Mouse (Mus musculus): ENCODE measurements around the gene Spata31d1d.
A peak's percentile ranks its signal among the peaks of the same experiment; 100 is the strongest.
"Not testable (repeated sequence)": the region's sequence is repeated elsewhere in the genome, so short reads cannot be mapped to it uniquely, and the experiment has no call there.

Spata31d1d gene

GRCm38 (mm10) chr13:59733936-59734335 lies 2.4 kb upstream of the Spata31d1d start:
- no peak for DNase-seq (ENCODE audit: low spot score in 2 of 2)

GRCm38 (mm10) chr13:59728378-59729093 lies 3.0 kb downstream of the Spata31d1d start:
- DNase-seq (ENCODE audit: low spot score in 2 of 2), result peak; percentile 57 to 86

- no peak for DNase-seq (ENCODE audit: low spot score in 2 of 2)
Observed at GRCm38 (mm10) chr13:59726139-59726867, 5.2 kb downstream of the Spata31d1d start.

- DNase-seq (ENCODE audit: low spot score in 2 of 2), result not testable (repeated sequence)
Observed at GRCm38 (mm10) chr13:59722089-59722488, 9.5 kb downstream of the Spata31d1d start.

- DNase-seq (ENCODE audit: low spot score in 2 of 2), result no peak
Observed at GRCm38 (mm10) chr13:59719475-59719874, 12.1 kb downstream of the Spata31d1d start.

GRCm38 (mm10) chr13:59718857-59719440 lies 12.6 kb downstream of the Spata31d1d start:
- not testable (repeated sequence) for DNase-seq (ENCODE audit: low spot score in 2 of 2)

GRCm38 (mm10) chr13:59713710-59714109 lies 17.8 kb downstream of the Spata31d1d start:
- DNase-seq (ENCODE audit: low spot score in 2 of 2), result no peak

GRCm38 (mm10) chr13:59711984-59712383 lies 19.6 kb downstream of the Spata31d1d start, which contains the start of gene Spata31d1b:
Gene Spata31d1b, plus strand, starts transcription at chr13:59712284.
- not testable (repeated sequence) for DNase-seq (ENCODE audit: low spot score in 2 of 2)

- DNase-seq (ENCODE audit: low spot score in 2 of 2), result no peak
Observed at GRCm38 (mm10) chr13:59710230-59710629, 21.3 kb downstream of the Spata31d1d start, which contains the start of gene Spata31d1a. Gene Spata31d1a, minus strand, starts transcription at chr13:59710330.

- DNase-seq (ENCODE audit: low spot score in 2 of 2), result no peak
Observed at GRCm38 (mm10) chr13:59704562-59704961, 27.0 kb downstream of the Spata31d1d start.

- no peak for DNase-seq (ENCODE audit: low spot score in 2 of 2)
Observed at GRCm38 (mm10) chr13:59703514-59703913, 28.0 kb downstream of the Spata31d1d start.

GRCm38 (mm10) chr13:59700137-59700536 lies 31.4 kb downstream of the Spata31d1d start:
- not testable (repeated sequence) for DNase-seq (ENCODE audit: low spot score in 2 of 2)

- no peak for DNase-seq (ENCODE audit: low spot score in 2 of 2)
Observed at GRCm38 (mm10) chr13:59699131-59699530, 32.4 kb downstream of the Spata31d1d start.

GRCm38 (mm10) chr13:59695781-59696180 lies 35.8 kb downstream of the Spata31d1d start:
- DNase-seq (ENCODE audit: low spot score in 2 of 2), result no peak

- no peak for DNase-seq (ENCODE audit: low spot score in 2 of 2)
Observed at GRCm38 (mm10) chr13:59694008-59694407, 37.5 kb downstream of the Spata31d1d start, which contains the start of gene 4921517D22Rik. Gene 4921517D22Rik, minus strand, starts transcription at chr13:59694108.

- DNase-seq (ENCODE audit: low spot score in 2 of 2), result no peak
Observed at GRCm38 (mm10) chr13:59691478-59691877, 40.1 kb downstream of the Spata31d1d start.

GRCm38 (mm10) chr13:59690576-59690975 lies 41.0 kb downstream of the Spata31d1d start:
- no peak for DNase-seq (ENCODE audit: low spot score in 2 of 2)

- DNase-seq (ENCODE audit: low spot score in 2 of 2), result no peak
Observed at GRCm38 (mm10) chr13:59689843-59690242, 41.7 kb downstream of the Spata31d1d start.

- no peak for DNase-seq (ENCODE audit: low spot score in 2 of 2)
Observed at GRCm38 (mm10) chr13:59689313-59689712, 42.2 kb downstream of the Spata31d1d start.

GRCm38 (mm10) chr13:59688338-59688770 lies 43.2 kb downstream of the Spata31d1d start:
- DNase-seq (ENCODE audit: low spot score in 2 of 2), result no peak

- no peak for DNase-seq (ENCODE audit: low spot score in 2 of 2)
Observed at GRCm38 (mm10) chr13:59685236-59685635, 46.3 kb downstream of the Spata31d1d start.

- DNase-seq (ENCODE audit: low spot score in 2 of 2), result no peak
Observed at GRCm38 (mm10) chr13:59682629-59683028, 48.9 kb downstream of the Spata31d1d start.

Measured in thymus, postnatal 10 days (tissue).